Mouse (Mus musculus) ZHBTc4 (cell line): ENCODE measurements at regions not wholly inside any gene's neighbourhood (a gene's known extent, or its start where the extent isn't known, plus 50 kb on each side); places are given as distances from the start of the nearest gene placed in this dataset.

Experiments
- DNase-seq: peaks from one replicate; pipeline ENCODE4 v3.0.0-alpha.2; 2011; ENCODE audit warnings: low read depth, low spot score

DNA sequence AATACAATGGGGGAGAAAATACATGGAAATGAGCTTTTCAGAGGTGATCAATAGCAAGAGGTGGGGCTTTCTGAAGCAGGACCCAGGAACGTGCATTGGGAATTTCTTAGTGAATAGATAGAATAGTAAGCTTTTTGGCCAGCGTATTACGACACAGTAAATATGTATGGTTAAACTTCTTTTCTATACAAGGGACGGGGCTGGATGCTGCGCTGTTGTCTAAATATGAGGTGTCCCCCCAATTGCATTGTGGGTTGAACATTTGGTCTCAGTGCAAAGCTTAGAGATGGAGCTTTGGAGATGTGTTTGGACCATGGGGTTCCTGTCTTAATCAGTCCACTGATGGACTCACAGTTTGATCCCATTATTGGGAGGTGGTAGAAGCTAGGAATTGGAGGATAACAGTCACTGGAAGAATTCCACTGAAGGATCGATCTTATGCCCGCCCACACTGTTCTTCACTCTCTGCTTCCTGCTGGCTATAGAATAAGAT, 168.6 kb downstream of the Gm19410 start:
- no peak for DNase-seq

DNA sequence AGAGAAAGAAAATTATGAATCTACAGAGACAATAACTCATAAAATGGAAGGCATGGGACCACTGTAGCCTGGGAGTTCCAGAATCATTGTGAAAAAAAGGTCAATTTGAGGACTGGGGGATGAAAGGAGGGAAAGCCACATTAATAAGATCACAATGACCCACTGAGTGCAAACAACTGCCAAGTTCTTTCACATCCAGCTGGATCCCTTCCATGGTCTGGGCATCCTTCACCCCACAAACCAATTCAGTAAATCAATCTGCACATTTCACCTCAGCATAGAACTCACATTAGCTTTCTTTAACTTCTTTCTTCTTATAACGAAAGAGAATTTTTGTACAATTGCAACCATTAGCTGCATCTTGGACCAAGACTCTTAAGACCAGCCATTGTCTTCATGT, 169.4 kb downstream of the Gm19410 start:
- no peak for DNase-seq

DNA sequence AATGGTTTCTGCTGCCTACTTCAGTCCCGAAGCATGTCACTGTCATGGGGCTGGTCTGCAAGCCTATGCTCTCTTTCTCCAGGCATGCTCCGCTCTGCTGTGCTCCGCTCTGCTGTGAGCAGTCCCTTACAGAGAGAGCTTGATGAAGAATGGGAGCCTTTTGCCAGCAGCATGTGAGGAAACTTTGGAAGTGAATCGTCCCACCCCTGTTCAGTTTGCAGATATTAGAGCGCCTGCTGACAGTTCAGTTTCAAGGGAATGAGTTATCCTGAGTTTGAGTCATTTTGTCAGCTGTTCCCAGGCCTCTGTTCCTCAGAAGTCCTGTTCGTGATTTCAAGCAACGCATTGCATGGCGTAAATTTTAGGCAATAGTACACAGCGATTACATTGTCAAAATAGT, 173.6 kb downstream of the Gm19410 start:
- no peak for DNase-seq

DNA sequence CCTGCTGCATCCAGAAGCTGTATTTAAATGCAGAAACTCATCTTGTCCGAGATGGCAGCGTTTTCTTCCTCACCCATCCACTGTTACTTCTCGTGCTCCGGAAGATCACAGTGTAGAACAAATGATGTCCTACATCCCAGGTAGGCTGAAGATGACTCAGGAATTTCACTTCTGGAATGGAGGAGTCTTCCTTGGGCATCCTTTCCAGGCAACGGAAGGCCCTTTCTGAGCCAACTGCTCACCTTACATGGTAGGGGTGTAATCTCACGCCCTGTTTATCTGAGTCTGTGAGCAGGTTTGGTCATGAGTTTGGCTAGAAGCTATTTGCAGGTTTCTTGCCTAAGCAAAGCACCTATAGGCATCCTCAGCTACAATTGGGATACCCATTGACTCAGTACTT, 176.9 kb downstream of the Gm19410 start:
- DNase-seq = no peak

DNA sequence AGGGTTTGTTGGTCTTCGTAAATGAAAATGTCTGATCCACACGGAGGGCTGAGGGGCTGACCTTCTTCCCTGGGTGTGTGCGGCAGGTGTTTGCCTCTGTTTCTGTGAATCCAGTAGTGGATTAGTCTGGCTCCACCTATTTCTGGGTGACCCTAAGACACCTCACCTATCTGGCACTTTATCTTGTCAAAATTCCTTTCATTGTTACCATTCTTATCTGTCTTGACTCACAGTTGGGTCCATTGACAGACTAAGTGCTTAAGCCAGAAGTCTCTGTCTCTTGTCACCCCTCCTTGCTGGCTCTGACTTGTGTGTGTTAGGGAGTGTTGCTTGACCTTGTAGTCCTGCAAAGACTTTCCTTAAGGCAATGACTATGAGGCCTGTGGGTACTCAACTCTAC, 178.1 kb downstream of the Gm19410 start:
- peak; percentile 78 for DNase-seq

DNA sequence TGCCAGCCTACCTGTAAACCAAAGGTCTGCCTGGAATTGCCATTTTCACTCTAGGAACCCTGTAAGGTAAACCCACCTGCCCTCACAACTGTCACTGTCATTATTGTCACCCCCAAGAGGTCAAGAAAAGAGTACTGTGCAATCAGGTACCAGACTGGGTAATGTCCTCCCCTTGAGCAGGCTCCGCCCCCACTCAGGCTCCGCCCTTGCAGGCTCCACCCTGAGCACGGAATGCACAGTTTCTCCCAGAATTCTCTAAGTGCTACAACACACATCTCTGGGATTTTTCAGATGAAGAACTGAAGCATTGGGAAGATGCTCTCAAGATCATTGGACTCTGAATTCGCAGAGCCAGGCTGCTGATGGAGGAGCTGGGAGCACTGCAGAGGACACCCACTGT, 178.9 kb downstream of the Gm19410 start:
- DNase-seq = no peak

DNA sequence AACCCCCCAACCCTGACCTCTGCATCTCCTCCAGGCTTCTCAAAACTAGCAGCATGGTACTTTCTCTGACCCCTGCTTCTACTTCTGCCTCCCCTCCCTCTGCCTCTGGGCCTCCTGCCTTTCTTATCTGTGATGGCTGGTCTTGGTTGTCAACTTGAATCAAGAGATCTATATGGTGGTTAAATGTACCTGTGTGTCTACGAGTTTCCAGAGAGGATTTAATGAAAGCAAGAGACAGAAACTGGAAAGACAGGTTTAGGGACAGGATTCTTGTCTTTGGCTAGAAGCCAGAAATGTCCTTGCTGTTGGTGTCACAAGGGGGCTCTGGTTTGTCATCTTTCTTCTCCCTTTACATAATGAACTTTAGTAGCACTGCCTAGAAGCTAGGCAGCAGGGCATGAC, 180.9 kb downstream of the Gm19410 start:
- DNase-seq = no peak

DNA sequence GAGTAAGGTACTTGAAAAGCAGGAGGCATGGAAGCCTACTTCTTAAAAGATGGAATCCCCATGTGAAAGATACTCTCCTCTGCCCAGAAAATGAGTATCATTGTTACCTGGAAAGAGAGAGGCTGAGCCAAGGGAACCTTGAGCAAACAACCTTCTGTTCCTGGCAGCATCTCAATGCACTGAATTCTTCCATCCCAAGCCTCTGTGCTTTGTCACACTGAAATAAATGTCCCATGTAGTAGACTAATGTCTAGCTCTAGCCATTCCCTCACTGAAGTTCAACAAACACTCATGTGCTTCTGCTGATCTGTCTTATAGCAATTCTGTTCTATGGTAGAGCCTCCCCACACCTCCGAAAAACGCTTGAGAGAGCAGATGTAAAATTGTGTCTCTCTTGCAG, 182.6 kb downstream of the Gm19410 start:
- no peak for DNase-seq

DNA sequence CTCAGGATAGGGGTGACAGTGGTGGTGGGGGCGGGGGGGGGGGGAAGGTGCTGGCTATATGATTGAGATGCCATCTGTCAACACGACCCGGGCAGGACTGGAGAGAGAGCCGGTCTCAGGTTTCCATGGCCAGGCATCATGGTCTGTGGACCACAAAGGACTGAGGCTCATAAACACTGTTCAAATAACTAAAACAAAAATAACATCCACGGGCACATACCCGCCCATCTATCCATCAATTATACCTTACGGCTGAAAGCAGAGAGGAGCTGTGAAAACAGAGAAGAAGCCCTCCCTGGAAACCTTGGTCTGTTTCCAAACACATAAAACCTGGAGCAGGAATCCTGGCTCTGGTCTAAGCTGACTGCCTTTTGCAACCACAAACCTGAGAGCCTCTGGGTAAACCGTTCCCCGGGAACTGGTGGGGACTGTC, 183.2 kb downstream of the Gm19410 start:
- DNase-seq = no peak

DNA sequence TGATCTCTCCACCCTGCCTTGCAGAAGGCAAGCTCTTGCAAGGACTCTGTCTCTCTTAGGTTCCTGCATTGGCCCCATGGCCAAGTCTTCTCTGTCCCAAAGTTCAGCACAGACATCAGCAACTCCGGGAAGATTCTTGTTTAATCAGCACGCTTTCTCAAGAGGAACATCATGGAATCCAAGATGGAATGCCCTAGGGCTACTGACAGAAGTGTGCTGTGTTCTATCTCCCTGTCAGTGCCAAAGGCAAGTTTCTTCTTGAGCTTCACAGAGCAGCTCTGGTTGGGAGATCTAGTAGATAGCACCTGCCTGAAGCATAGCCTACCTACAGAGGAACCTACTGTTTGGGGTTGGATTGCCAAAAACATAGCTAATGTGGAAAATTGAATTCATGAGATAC, 189.9 kb downstream of the Gm19410 start:
- no peak for DNase-seq

DNA sequence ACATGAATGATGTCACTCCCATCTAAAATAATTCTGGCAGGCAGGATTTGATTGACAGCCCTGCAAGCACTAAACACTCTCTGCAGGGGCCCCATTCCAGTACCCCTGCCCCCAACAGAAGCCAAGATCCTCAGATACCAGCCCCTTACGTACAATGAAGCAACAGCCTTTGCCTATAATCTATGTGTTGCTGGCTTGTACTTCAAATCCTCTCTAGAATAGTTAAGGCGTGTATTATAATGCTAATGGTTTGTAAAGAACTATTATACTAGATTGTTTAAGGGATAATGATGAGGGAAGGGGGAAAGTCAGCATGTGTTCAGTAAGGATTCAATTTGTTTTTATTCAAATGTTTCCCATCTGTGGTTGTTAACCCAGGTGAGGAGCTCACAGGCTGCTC, 190.7 kb downstream of the Gm19410 start:
- peak; percentile 75 for DNase-seq

DNA sequence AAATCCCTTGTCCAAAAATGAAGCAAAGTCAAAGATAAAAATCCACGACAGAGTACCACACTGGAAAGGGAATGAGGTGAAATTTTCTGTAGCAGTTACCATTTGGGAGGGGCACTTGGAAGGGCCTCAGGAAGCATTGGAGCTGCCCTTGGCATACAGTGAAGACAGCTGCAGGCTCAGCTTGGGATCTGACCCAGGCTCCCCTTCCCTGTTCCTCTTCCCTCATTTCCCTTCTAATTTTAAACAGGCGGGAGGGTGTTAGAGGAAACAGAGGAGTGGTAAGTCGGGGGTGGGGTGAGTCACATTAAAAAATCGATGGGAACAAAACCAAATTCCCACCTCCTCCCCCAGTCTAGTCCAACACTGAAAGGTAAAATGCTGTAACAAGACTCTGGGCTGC, 193.6 kb downstream of the Gm19410 start:
- DNase-seq = no peak

DNA sequence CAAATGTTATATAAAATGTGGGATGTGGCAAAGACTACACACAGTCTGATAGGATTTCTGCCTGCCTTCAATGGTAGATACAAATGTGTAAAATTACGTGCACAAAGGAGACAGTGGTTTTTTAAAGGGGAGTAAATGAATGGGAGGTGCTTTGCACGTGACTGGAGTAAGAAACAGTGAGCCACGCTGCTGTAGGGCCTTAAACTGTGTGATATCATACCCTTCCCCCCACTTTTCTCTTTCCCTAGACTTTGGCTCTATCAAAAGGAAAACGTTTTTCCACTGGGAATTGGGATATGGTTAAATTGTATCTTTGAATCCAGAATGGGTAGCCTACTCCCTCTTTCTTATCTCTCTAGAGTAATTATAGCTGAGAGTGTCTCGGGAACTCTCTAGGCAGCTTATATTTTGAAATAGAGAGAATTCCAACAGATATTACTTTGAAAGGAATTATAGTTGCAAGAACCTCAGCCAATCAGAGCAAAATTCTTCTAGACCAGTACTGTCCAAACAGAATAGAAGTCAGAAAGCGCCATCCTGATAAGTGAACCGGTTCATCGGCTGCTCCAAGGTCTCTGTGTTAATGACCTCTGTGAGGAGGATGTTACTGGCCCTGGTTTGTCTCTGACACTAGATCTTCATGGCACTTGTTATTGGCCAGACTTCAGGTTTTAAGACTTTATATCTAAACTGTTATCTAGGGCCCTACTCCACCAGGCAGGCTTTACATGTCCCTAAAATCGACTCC, 195.5 kb downstream of the Gm19410 start:
- DNase-seq = no peak

DNA sequence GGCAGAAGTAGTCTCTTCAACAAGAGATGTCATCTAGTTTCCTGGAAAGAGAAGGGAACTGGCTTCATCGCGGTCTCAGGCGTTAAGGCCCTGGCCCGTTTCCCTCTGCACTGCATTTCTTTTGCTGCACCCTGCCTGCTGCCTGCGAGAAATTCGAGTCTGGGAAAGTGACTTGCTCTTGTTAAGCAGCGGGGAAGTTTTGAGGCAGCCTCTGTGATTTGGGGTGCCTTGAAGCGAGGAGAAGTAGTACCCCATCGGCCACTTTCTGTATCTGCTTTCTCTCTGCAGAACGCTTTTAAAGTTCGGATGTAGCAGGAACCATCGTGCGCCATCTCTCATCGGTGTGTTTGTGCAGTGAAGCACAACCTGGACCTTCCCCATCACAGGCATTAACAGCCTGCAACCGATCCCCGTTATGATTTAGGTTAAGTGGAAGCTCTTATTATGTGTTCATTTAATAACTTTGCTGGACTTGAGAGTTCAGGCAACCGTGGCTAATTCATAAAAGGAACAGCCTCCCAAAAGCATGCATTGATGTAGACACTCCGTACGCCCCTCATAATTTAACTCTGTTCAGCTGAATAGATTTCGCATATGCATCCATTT, 196.1 kb downstream of the Gm19410 start:
- DNase-seq = no peak

DNA sequence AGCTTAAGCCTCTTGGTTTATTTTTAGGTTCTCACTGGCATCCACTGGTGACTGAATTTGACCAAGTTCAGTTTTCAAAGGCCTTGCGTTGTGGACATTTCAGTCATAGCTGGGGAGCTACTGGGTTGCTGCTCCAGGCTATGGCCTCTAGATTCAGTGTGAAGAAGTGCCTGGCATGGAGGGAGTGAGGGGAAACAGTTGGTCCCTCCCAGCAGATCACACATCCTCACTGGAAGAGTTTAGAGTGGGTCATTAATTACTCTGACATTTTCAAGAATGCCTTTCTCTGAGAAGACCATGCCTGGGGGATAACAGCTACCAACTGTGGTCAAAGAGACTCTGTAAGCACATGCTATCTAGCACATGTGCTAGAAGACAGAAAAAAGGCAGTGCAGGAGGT, 199.3 kb downstream of the Gm19410 start:
- DNase-seq = no peak

DNA sequence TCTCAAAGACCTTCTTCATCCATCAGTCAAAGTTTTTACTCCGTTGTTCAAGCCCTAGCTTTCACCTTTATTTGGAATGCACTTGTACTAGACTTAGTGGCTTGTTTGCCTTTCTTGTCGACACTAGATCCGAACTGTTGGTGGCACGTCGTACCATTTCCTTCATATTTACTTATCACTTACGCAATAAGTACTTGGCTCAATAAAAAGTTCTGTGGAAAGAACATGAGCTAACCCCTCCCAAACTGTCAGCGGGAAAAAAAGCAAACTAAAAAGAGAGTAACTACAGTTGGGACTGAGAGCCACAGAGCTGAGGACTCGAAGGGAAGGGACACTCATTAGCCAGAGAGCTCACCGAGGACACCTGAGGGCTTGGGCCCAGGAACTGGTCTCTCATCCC, 202.8 kb downstream of the Gm19410 start:
- no peak for DNase-seq

DNA sequence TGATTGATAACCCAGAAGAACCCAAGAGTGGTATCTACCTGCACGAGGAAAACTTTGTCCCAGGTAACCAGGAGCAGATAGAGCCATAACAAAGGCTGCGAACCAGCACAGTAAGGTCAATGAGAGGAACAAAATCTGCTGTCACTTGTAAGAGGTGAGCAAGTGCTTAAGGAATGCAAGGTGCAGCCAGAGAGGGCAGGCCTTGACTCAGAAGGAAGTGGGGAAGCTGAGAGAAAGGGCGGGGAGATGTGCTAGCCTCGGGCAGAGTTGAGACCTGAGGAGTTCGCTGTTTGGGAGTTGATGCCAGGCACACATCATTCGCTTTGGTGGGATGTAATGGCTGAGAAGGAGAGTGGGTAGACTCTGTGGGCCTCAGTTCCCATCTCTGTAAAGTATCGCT, 205.5 kb downstream of the Gm19410 start:
- DNase-seq = no peak

DNA sequence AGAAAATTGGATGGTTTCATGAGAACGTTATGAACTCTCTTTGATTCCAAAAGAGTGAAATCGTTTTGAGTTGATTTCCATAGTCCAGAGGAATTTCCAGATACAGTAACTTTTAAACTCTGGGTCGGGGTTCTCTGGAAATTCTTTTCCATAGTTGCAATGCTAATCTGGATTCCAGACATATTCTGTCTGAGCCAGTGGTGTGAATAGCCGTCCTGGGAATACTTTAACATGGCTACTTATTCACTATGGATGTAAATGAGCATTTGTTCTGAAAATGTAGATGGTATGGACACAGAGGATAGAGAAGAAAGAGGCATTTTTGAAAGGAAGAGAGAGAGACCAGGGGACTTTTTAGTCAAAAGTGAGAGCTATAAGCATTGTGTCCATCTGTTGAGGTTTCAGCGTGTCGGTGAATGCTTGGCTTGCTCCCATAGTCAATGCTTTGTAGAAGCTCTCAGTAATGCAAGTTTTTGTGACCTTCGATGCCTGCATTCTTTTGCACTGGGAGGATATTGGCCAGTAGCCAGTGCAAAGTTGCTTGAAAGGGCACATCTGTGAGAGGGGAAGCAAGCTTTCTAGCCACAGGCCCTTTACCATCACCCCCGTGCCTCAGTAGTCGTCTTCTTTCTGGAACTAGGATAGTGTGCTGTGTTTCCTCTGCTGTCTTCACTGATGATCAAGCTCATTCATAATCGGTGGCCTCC, 208.9 kb downstream of the Gm19410 start:
- DNase-seq = no peak

DNA sequence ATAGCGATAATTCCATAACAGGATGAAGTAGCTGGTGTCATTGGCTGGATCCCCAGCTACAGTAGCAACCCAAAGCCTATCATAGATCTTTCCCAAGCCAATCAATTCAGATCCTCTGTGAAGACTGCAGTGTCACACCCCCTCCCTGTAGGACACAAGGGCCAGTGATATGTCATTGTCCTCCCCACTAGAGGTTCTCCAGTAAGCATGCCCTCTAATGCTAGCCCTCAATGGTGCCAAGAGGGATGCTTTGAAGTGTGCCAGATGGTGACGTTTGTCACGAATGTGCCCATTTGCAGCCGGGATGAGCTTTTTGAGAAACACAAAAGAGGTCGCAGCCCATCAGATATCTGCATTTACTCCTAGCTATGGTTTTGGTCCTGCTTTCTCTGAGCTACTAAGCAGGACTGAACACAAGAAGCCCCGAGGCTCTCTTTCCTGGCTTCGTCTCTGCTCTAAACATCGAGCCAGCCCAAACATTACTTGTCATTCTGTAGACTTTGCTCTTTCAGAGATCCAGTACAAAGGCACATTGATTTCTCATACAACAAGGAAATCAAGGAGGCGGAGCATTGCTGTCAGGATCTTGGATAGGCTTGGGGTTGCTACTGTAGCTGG, 214.2 kb downstream of the Gm19410 start:
- no peak for DNase-seq

DNA sequence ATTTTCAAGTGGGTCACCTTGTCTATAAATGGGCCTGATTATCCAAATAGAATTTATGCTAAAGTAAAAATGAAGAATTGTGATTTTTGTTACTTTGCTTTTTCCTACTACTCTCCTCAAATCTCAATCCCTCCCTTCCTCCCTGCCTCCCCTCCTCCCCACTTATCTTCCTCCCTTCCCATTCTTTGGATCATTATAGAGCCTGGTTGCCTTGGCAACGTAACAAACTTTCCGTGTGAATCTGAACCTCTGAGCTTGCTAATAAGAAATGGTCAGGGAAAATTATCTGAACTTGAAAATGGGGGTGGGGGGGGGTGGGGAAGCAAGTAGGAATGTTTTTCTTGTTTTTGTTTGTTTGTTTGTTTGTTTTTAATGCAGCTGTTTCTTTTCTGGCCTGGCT, 217.5 kb downstream of the Gm19410 start:
- no peak for DNase-seq

DNA sequence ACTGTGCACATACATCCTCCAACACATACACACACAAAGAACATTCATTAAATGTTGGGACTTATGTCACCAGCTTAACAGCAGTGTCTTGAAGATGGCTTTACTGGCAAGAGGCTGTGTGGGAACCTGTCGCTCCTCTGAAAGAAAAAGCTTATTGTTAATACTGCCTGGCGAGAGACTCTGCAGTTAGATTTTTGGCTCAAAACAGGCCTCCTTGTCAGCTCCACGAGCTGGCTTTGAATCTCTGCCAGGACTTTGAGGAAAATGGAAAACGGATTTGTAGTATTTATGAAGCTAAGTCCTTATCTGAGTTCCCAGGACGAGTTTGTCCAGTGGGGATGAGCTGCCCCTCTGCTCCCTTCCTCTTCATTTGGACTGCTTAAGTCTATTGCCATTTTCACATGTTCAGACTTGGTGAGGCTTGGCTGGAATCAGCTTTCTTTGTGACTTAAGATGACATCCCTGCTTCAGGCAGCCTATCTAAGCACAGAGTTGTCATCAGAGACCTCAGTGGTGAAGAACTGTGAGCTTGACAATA, 219.6 kb downstream of the Gm19410 start:
- no peak for DNase-seq

DNA sequence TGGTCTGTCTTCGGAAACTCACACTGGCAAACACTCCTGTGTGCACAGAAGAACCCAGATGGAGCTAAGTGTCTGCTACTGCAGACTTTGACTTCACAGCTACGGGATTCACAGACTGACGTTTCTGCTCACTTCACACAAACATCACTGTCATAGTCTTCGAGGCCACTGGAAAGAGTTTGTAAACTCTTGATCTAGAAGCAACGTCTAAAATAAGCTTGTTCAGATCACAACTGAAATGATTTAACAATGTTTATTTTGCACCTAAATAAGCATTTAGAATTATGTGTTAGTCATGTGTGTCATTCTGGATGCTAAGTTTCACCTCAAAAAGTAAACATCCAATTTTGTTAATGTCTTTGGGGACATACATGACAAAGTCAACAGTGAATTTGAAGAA, 221.7 kb downstream of the Gm19410 start:
- no peak for DNase-seq
